Mouse (Mus musculus) olfactory bulb, adult 2 months (tissue): ENCODE measurements around the gene Sox6. TPM values are rescaled to one million over a fixed set of nuclear protein-coding genes. Genes with fewer than 3 reads are reported as not detected.

Experiments used
- H3K27ac ChIP-seq: fragments of 200-500 bp; 2 replicates; pipeline ENCODE4 v1.5.1; 2012; ENCODE audit warnings: low read depth, low read length; ENCODE audit not compliant: insufficient read depth
- H3K4me1 ChIP-seq: fragments of 200-500 bp; 2 replicates; pipeline ENCODE4 v1.6.1; 2012; ENCODE audit warnings: low read length; ENCODE audit not compliant: control insufficient read depth, insufficient read depth
- H3K4me3 ChIP-seq: fragments of 200-500 bp; 2 replicates; pipeline ENCODE4 v1.5.1; 2012; ENCODE audit warnings: mild to moderate bottlenecking, low read depth, low read length, moderate library complexity; ENCODE audit not compliant: insufficient read depth
- CTCF ChIP-seq: fragments of 200-500 bp; IDR thresholded peaks from 2 replicates; pipeline ENCODE4 v1.5.1; 2012; ENCODE audit warnings: low read depth, mild to moderate bottlenecking, low read length, moderate library complexity; ENCODE audit not compliant: insufficient read depth
- POLR2A ChIP-seq: fragments of 200-500 bp; IDR thresholded peaks from 2 replicates; pipeline ENCODE4 v1.6.1; 2012; ENCODE audit warnings: mild to moderate bottlenecking, low read depth, low read length, moderate library complexity; ENCODE audit not compliant: insufficient read depth
- WGBS: fragments of 180-500 bp; shearing (Covaris S2); methylation state at CpG from one replicate; pipeline ENCODE4 v1.1.7; 2018; 5-methylcytosine and 5-hydroxymethylcytosine counted together
- polyA plus RNA-seq: library from polyadenylated mRNA; stranded (reverse); fragments of >200 nt; gene quantifications from 2 replicates; pipeline ENCODE4 v1.2.4, GENCODE M21; 2012; ENCODE audit warnings: low replicate concordance; ENCODE audit not compliant: missing spikeins, insufficient read depth, insufficient read length

Sox6 gene
- polyA plus RNA-seq, 1 experiment: not detected

DNA sequence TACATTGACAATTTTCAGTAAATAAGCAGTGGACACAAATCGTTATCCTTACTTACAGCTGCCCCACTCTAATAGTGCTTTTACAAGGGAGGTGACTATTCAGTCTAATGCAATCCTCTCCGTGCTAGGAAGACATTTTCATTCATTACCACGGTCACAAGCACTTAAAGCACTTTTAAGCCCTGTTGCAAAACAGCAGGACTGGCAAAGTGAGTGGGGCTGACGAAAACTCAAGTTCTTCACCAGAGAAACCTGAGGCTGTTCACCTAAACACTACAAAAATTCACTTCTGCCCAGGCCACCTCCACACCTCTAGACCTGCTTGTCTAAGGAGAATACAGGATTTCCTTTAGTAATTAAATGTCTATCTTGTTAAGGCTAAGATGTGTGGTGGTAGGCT is 283.3 kb downstream of the Sox6 start:
- no peak for TF ChIP-seq POLR2A
- no peak for TF ChIP-seq CTCF

DNA sequence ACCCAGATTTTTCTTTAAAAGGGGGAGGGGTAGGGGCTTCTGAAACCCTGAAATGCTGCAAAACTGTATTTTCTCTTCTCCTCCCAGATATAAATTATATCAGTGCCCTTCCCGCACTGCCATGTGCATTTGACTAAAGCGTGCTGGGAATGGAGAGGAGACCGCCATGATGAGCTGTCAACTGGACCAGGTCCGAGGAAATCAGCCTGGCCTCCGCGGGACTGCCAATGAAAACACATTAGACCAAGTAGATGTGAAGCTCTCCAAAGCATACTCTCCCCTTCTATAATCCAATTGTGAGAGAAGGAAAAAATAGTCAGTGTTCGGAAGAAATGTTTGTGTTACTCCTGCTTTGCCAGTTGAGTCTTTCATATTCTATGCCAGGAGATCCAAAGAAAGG is 284.4 kb downstream of the Sox6 start:
- Histone ChIP-seq H3K27ac (no peak overlapping the region), H3K4me3 (no peak overlapping the region), H3K4me1 (no peaks in the 10 kb centered on the region)
- TF ChIP-seq POLR2A: no peak
- TF ChIP-seq CTCF: no peak
- WGBS: 82% methylated on average over 7 of the region's 7 CpGs

More for the DNA sequence above, 283.3 kb downstream of the Sox6 start:
- H3K4me1 ChIP-seq: no peaks in the 10 kb centered on the region
- 78% methylated on average over 4 of the region's 4 CpGs for WGBS
- H3K27ac ChIP-seq: no peak overlapping the region
- H3K4me3 ChIP-seq: no peak overlapping the region

DNA sequence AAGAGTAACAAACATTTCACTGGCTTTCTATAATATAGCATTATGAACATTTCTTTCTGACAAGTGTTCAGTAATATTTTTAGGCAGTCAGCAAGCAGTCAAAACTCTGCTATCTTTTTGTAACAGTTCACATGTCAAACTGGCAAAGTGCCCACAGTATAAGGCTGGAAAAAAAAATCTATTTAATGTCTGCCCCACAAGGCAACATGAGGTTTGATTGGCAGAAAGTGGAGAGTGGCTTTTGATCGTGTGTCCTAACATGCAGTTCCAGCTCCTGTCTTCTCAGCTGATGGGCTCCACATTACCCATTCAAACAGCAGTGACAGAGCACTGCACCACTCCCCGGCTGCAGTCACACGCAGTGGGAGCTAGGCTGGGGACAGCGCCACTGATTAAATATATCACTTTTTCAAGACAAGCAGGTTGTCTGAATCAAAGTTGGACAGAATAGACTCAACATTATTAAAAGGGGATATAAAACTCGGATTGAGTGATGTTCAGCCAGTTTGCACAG is 286.4 kb downstream of the Sox6 start:
- Histone ChIP-seq H3K4me1 (no peaks in the 10 kb centered on the region), H3K4me3 (no peak overlapping the region), H3K27ac (no peak overlapping the region)
- TF ChIP-seq POLR2A: no peak
- TF ChIP-seq CTCF: no peak
- 49% methylated on average over 5 of the region's 5 CpGs for WGBS

DNA sequence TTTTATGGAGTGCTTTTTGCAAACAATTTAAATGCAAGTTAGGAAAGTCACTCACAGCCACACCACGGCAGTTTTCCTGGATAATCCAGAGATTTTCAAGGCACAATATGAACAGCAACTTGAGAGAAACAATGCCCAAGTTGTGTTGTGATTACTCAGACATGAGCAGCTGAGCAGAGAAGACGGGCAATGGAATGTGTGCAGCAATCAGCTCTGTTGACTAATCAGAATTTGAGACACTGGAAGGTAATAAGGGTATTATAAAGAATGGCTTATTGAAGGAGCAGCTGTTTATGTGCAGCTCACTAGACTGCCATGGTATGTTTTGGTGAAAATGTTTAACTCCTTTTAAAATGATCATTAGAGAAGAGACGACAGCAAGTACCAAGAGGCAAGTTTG is 287.5 kb downstream of the Sox6 start:
- TF ChIP-seq CTCF (no peak), POLR2A (no peak)
- no peaks in the 10 kb centered on the region for H3K4me1 ChIP-seq
- 75% methylated on average over 3 of the region's 3 CpGs for WGBS
- H3K27ac ChIP-seq: no peak overlapping the region
- H3K4me3 ChIP-seq: no peak overlapping the region

DNA sequence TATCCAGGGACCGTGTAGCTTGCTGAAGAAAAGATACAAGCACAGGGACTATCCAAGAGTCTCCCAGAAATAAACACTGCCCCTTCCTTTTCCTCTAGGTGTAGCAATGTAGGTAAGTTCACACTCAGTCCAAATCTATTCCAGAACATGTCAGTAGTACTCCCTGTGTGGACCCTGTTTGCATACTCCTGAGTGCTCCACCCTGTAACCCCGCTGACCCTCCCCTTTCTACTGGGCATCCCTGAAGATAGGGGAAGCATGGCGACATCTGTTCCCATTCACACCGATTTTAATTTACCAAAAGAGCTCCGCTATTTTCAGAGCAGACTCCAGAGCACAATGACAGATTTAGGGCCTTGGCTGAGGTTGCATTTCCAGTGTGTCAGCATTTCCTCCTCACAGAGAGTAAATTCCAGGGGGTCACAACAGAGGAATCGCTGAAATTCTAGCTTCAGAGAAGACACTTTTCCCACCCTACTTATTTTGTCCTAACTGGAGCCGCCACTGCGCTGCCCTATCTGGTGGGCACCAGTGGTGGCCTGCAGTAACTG is 288.2 kb downstream of the Sox6 start:
- no peaks in the 10 kb centered on the region for H3K4me1 ChIP-seq
- no peak overlapping the region for H3K4me3 ChIP-seq
- WGBS: 68% methylated on average over 8 of the region's 8 CpGs
- no peak overlapping the region for H3K27ac ChIP-seq
- TF ChIP-seq POLR2A (no peak), CTCF (no peak)

DNA sequence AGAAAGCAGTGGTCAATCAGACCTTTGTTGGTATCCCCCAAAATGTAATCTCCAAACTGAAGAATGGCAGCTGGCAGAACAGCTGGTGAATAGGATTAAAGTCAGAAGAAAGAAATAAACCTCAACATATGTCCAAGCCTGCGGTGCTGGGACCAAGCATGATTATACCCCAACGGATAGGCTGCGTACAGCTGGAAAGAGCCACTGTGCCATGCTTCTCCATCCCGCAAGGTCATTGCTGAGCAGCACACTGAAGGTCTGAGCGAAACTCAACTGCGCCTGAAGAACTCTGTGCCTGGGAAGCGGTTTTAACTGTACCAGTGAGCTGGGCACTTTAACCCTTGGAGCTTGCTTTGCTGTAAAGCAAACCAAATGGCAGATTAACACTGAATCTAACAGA is 291.1 kb downstream of the Sox6 start:
- TF ChIP-seq POLR2A (no peak), CTCF (no peak)
- WGBS: 93% methylated on average over 7 of the region's 7 CpGs
- no peak overlapping the region for H3K4me3 ChIP-seq
- no peaks in the 10 kb centered on the region for H3K4me1 ChIP-seq
- H3K27ac ChIP-seq: no peak overlapping the region

DNA sequence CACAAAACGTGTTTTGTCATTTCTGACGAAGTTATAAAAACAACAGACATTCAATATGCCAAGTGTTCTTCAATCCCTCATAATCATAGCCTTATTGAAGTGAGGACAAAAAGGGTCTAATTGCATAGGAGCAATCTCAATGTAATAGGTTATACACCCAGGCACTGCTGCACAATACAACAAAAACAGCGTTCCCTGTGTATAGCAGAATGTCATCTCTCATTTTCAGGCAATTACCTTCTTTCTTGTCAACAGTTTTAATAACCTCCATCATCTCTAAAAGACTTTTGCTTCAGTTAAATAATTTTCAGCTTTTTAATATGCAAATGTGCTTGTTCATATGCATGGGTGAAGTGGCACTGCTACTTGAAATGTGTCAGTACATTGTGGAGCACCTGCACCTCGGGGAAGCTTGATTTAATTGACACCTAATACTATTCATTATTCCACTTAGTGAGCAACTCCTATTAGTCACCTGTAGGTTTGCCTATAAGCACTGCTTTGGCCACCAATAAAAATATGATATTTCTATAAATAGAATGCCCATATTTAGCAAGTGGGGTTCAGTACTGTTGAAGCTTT is 292.8 kb downstream of the Sox6 start:
- WGBS: 67% methylated on average over 4 of the region's 4 CpGs
- no peaks in the 10 kb centered on the region for H3K4me1 ChIP-seq
- H3K4me3 ChIP-seq: no peak overlapping the region
- H3K27ac ChIP-seq: no peak overlapping the region
- TF ChIP-seq POLR2A: no peak
- no peak for TF ChIP-seq CTCF

DNA sequence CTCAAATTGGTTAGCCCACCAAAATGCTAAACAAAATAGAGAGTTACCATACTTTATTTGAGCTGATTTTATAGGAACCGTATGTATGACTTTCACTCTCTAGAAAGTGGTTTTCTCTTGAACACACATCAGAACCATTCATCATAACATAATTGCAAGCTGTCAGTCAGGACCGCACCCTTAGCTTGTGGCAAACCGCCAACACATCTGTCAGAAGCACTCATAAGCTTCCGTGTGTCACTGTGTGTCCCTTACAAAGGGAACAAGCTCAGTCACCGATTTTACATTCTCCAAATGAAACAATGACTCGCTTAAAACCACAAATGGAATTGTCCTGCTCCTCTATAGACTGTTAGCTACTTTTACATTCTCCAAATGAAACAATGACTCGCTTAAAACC is 304.5 kb downstream of the Sox6 start:
- no peak overlapping the region for H3K4me3 ChIP-seq
- no peak overlapping the region for H3K27ac ChIP-seq
- no peaks in the 10 kb centered on the region for H3K4me1 ChIP-seq
- 81% methylated on average over 7 of the region's 7 CpGs for WGBS
- TF ChIP-seq CTCF (no peak), POLR2A (no peak)

DNA sequence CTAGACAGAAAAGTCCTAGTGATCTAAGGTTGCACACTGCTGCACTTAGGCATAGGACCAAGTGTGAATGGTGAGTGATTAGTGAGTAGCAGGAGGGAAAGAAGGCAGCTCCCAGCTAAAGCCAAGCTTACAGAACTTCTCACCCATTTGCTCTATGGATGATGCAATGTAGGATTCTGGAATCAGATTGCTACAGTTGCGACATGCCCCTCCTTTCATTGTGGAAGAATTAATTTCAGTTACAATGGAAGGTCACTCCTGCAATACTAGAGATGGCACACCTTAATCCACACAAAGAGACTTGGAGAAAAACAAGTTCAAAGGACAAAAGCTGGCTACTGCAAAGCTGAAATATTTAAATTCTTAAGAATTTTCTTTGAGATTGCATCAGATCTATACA is 305.8 kb downstream of the Sox6 start:
- H3K4me3 ChIP-seq: no peak overlapping the region
- 88% methylated on average over 1 of the region's 1 CpGs for WGBS
- no peaks in the 10 kb centered on the region for H3K4me1 ChIP-seq
- H3K27ac ChIP-seq: no peak overlapping the region
- no peak for TF ChIP-seq POLR2A
- TF ChIP-seq CTCF: no peak

DNA sequence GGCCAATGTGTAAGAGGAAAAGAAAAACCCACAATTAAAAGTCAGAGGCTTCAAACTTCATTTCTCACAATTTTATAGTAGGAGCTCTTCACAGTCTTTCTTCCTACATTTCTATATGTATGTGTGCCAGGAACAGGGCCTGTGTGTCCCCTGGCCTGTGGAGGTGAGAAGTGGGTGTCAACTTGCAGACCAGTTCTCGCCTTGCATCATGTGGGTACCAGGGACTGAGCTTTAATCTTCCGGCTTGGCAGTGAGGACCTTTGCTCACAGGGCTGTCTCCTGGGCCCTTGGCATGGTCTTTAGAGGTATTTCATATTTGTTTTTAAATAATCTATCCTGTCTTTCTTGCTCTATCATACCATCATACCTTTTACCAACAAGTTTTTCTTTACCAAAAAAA is 311.8 kb downstream of the Sox6 start:
- H3K4me3 ChIP-seq: no peak overlapping the region
- H3K4me1 ChIP-seq: no peaks in the 10 kb centered on the region
- H3K27ac ChIP-seq: no peak overlapping the region
- TF ChIP-seq POLR2A: no peak
- no peak for TF ChIP-seq CTCF
- WGBS: 87% methylated on average over 2 of the region's 2 CpGs
